Mouse (Mus musculus): ENCODE measurements around the gene Pmf1.

DNA sequence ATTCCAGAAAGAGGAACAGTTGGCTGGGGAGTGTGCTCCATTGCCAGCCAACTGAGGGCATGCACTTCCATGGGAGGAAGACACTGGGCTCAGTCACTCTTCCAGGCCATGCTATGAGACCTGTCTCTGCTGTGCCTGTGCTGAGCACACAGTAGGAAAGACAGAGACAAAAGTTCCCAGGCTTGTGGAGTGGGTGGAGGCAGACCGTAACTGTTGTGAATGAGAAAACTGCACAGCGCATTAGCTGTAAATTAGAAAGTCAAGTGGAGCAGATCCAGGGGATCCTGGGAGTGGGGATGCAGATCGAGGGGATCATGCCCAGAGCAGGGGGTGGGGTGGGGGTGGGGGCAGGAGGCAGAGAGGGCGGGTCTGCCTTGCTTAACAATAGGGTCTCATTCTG is 29.5 kb upstream of the Pmf1 start:
- TF ChIP-seq MYOG (IDR thresholded peaks at IDR 0.05; ENCODE audit: control insufficient read depth, extremely low read depth, insufficient read length) (no peak), MYOD1 (IDR thresholded peaks at IDR 0.05; ENCODE audit: control insufficient read depth, insufficient read length, low read depth) (no peak), CTCF (IDR thresholded peaks at IDR 0.05; ENCODE audit: control insufficient read depth, insufficient read depth, insufficient read length) (no peak), FOSL1 (IDR thresholded peaks at IDR 0.05; ENCODE audit: insufficient read depth, low read length, poor library complexity, severe bottlenecking) (no peak), USF1 (IDR thresholded peaks at IDR 0.05; ENCODE audit: low read depth) (no peak)
